Mouse (Mus musculus): ENCODE measurements around the gene Hist1h2bk. TPM values are rescaled to one million over a fixed set of nuclear protein-coding genes. Genes with fewer than 3 reads are reported as not detected.

Hist1h2bk gene
- 30.5 and 38.9 TPM in 2 replicates for polyA plus RNA-seq (2012; rRNA removed)

DNA sequence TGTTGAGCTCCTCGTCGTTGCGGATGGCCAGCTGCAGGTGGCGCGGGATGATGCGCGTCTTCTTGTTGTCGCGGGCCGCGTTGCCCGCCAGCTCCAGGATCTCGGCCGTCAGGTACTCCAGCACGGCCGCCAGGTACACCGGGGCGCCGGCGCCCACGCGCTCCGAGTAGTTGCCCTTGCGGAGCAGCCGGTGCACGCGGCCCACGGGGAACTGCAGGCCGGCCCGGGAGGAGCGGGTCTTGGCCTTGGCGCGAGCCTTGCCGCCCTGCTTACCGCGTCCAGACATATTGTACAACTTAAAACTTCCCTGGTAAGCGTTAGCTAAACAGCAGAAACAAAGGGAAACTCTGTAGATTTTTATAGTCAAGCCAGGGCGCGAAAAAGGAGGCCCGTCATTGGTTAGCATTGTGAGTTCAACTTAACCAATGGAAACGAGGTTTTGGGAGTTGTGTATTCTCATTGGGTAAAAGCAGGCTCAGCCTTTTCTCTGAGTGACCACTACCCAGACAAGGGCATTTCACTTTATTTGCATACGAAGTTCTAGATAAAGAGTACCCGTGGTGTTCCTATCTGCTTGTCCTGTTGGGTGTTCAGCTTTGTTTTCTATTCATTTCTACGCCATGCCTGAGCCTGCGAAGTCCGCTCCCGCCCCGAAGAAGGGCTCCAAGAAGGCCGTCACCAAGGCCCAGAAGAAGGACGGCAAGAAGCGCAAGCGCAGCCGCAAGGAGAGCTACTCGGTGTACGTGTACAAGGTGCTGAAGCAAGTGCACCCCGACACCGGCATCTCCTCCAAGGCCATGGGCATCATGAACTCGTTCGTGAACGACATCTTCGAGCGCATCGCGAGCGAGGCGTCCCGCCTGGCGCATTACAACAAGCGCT, at the start of gene Hist1h2bk, which contains the start of gene Hist1h2ah:
TSS of gene Hist1h2bk (plus strand) at position 604 of the 882 bp plus-strand sequence.
TSS of gene Hist1h2ah (minus strand) at position 302 of the 882 bp plus-strand sequence.

DNA sequence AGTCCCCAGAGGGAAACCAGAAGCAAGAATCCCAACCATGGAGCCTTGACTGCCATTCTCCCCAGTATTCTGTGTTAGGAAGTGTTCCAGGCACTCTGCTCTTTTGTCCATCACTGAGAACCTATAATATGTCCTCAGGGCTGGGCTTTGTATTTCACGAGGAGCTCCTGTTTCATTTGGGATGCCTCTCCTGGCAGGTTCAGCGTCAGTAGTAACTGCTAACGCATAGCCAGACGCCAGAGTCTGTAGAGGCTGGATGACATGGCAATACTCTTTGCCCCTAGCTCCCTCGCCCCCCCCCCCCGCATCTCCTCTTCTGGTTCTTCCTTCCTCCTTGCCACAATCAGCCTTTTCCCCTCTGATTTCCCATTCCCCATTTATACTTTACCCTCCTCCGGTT, 26.0 kb upstream of the Hist1h2bk start, which contains the start of gene Prss16:
TSS of gene Prss16 (minus strand) at position 101 of the 400 bp plus-strand sequence.

DNA sequence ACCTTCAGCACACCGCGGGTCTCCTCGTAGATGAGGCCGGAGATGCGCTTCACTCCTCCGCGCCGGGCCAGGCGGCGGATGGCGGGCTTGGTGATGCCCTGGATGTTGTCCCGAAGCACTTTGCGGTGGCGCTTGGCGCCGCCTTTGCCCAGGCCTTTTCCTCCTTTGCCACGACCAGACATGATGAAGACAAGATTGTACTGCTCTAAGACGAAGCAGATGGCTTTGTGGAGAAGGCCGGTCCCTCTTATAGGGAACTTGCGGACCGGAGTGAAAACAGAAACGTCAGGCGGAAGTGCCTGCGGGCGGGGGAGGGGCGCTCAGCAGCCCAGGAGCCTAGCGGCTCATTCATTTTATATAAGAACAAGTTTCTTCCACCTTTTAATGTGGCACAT, 5.5 kb downstream of the Hist1h2bk start, which contains the start of gene Hist1h4i:
TSS of gene Hist1h4i (minus strand) at position 221 of the 395 bp plus-strand sequence.

DNA sequence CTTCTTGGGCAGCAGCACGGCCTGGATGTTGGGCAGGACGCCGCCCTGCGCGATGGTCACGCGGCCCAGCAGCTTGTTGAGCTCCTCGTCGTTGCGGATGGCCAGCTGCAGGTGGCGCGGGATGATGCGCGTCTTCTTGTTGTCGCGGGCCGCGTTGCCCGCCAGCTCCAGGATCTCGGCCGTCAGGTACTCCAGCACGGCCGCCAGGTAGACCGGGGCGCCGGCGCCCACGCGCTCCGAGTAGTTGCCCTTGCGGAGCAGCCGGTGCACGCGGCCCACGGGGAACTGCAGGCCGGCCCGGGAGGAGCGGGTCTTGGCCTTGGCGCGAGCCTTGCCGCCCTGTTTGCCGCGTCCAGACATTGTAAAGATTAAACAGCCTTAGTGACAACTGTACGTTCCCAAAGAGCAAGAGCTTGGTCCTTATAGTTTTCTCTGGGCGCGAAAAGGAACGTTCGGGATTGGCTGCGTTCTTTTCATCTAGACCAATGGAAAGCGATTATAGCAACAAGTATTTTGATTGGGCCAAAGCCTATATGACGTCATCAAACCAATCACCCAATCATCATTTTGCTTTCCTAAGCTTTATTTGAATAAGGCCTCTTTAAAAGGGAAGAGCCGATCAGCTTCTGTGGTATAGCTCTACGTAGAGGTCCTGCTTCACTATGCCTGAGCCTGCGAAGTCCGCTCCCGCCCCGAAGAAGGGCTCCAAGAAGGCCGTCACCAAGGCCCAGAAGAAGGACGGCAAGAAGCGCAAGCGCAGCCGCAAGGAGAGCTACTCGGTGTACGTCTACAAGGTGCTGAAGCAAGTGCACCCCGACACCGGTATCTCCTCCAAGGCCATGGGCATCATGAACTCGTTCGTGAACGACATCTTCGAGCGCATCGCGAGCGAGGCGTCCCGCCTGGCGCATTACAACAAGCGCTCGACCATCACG, 7.2 kb downstream of the Hist1h2bk start, which contains the start of the genes Hist1h2ag and Hist1h2bj:
TSS of gene Hist1h2ag (minus strand) at position 377 of the 935 bp plus-strand sequence.
TSS of gene Hist1h2bj (plus strand) at position 647 of the 935 bp plus-strand sequence.

DNA sequence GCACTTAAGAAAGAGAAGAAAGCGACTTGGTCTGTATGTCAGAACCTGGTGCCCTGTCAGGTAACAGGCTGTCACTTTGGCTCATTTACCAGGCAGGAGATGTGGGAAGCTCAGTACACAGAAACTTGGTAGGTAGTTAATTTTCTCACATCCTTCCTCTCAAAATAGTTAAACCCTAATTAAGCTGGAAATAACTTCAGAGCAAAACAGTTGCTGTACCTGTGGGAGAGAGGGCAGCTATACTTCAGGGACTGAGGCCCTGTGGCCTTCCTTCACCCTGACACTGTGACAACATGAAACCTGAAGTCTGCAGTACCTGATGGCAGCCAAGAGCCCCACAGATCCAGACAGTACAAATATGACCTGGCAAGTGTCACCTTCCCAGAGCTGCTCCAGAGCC, 48.5 kb downstream of the Hist1h2bk start, which contains the start of gene Vmn1r188:
TSS of gene Vmn1r188 (plus strand) at position 301 of the 400 bp plus-strand sequence.

Other genes with a start within 250 kb of the Hist1h2bk start
- gene Hist1h2an, start 248.7 kb upstream of the Hist1h2bk start, polyA plus RNA-seq (2012; rRNA removed), result 25.0 and 44.3 TPM in 2 replicates
- gene Hist1h2bp, start 248.4 kb upstream of the Hist1h2bk start, polyA plus RNA-seq (2012; rRNA removed), result 7.3 and 7.7 TPM in 2 replicates
- gene Hist1h2bq, start 225.7 kb upstream of the Hist1h2bk start, polyA plus RNA-seq (2012; rRNA removed), result 28.9 and 46.9 TPM in 2 replicates
- not detected in 2 replicates for gene Hist1h2ao, start 225.4 kb upstream of the Hist1h2bk start, polyA plus RNA-seq (2012; rRNA removed)
- not detected in 2 replicates for gene Hist1h4m, start 224.1 kb upstream of the Hist1h2bk start, polyA plus RNA-seq (2012; rRNA removed)
- 30.0 and 31.2 TPM in 2 replicates for gene Hist1h4n, start 203.7 kb upstream of the Hist1h2bk start, polyA plus RNA-seq (2012; rRNA removed)
- 1,050 and 1,797 TPM in 2 replicates for gene Hist1h2ap, start 202.4 kb upstream of the Hist1h2bk start, polyA plus RNA-seq (2012; rRNA removed)
- 23.0 and 38.8 TPM in 2 replicates for gene Hist1h2br, start 202.1 kb upstream of the Hist1h2bk start, polyA plus RNA-seq (2012; rRNA removed)
- gene Zfp184, start 90.8 kb upstream of the Hist1h2bk start, polyA plus RNA-seq (2012; rRNA removed), result 3.0 and 4.7 TPM in 2 replicates
- not detected in 2 replicates for gene Pom121l2, start 54.7 kb upstream of the Hist1h2bk start, polyA plus RNA-seq (2012; rRNA removed)
- gene Prss16, start 26.1 kb upstream of the Hist1h2bk start, polyA plus RNA-seq (2012; rRNA removed), result 0.15 and 0.25 TPM in 2 replicates
- 56.4 and 124 TPM in 2 replicates for gene Hist1h2ah, start 302 bp upstream of the Hist1h2bk start, polyA plus RNA-seq (2012; rRNA removed)
- 9.8 and 12.4 TPM in 2 replicates for gene Hist1h4i, start 5.5 kb downstream of the Hist1h2bk start, polyA plus RNA-seq (2012; rRNA removed)
- 15.5 and 16.5 TPM in 2 replicates for gene Hist1h2ag, start 7.1 kb downstream of the Hist1h2bk start, polyA plus RNA-seq (2012; rRNA removed)
- gene Hist1h2bj, start 7.3 kb downstream of the Hist1h2bk start, polyA plus RNA-seq (2012; rRNA removed), result 16.9 and 22.8 TPM in 2 replicates
- gene Vmn1r188, start 48.6 kb downstream of the Hist1h2bk start, polyA plus RNA-seq (2012; rRNA removed), result not detected in 2 replicates
- gene Vmn1r189, start 70.0 kb downstream of the Hist1h2bk start, polyA plus RNA-seq (2012; rRNA removed), result not detected in 2 replicates
- gene Vmn1r191, start 148.1 kb downstream of the Hist1h2bk start, polyA plus RNA-seq (2012; rRNA removed), result not detected in 2 replicates
- gene Vmn1r192, start 155.3 kb downstream of the Hist1h2bk start, polyA plus RNA-seq (2012; rRNA removed), result not detected in 2 replicates
- not detected in 2 replicates for gene Vmn1r193, start 187.3 kb downstream of the Hist1h2bk start, polyA plus RNA-seq (2012; rRNA removed)
- gene Vmn1r194, start 208.3 kb downstream of the Hist1h2bk start, polyA plus RNA-seq (2012; rRNA removed), result not detected in 2 replicates
- not detected in 2 replicates for gene Vmn1r195, start 234.7 kb downstream of the Hist1h2bk start, polyA plus RNA-seq (2012; rRNA removed)

Measured in ovary, adult 2 months (tissue).